Mouse (Mus musculus): ENCODE data around the gene Lrrc75a. TPM values are rescaled to one million over a fixed set of nuclear protein-coding genes. Genes with fewer than 3 reads are reported as not detected.

Lrrc75a gene
- polyA plus RNA-seq, 1 experiment from 2014 or later: 8.0 TPM

DNA sequence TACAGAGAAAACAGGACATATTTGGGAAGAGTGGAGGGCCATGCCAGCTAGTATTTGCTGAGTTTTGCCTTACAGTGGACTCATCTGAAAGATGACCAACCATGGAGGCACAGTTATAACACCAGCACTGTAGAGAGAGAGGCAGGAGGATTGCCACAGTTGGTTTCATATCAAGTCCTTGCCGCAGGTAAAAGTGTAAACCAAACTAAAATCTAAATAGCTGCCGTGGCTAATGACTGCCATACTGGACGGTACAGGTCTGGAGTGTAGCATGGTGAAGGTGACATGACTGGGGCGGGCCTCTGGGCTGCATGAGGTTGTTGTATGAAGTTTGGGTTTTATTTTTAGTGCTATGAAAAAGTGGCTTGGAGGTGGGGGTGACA is 73.6 kb downstream of the Lrrc75a start:
- H3K9ac ChIP-seq: no peak overlapping the region
- peaks cover 9% of the 10 kb centered on the region; the same call in 1 of the 2 replicates for H3K4me1 ChIP-seq
- H3K36me3 ChIP-seq (ENCODE audit: poor library complexity, severe bottlenecking): no peaks in the 10 kb centered on the region
- peaks cover 4% of the 10 kb centered on the region for H3K27me3 ChIP-seq
- H3K4me2 ChIP-seq: no peak overlapping the region
- no peak overlapping the region for H3K27ac ChIP-seq
- H3K9me3 ChIP-seq (replicated peaks): no peaks in the 10 kb centered on the region
- ATAC-seq: no peak
- WGBS: 86% methylated on average over 4 of the region's 4 CpGs
- H3K4me3 ChIP-seq: no peak overlapping the region

DNA sequence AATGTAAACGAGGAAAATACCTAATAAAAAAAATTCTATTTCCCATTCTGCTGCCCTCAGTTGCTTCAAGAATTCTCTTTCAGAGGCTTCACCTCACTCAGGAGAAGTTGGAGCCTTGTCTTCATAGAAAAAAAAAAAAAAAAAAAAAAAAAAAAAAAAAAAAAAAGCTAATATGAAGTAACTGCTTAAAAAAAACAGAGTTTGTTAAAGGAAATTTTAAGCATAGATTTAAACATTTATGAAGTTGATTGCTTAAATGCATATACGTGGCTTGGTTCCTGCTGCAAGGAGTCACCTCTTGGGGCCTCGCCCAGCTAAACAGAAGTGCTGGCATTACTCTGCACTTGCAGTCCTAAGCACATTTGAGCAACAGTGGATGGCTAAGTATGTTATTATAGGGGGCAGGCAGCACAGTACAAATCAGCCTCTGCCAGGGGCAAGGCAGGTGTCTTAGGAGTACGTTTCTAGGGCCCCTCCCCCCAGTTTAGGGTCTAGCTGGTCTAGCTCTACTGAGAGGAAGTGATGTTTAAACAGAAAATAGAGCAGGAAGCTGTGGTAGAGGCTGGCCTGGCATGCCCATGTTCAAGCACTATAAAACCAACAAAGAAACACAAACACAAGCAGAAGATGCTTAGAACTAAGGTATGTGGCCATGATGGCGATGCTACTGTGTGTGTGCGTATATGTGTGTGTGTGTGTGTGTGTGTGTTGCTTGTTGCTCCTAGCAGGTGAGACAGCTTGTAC is 74.2 kb downstream of the Lrrc75a start, which contains the start of gene Trpv2:
Trpv2 (plus strand) TSS at position 528 of the 744 bp plus-strand sequence.
- Histone ChIP-seq H3K27me3 (peaks cover 4% of the 10 kb centered on the region), H3K9ac (peak within 1 kb of the TSS; percentile 73; the same call in 1 of the 2 replicates), H3K9me3 (replicated peaks) (no peaks in the 10 kb centered on the region), H3K36me3 (ENCODE audit: poor library complexity, severe bottlenecking) (no peaks in the 10 kb centered on the region), H3K27ac (no peak within 1 kb of the TSS), H3K4me3 (peak within 1 kb of the TSS; percentile 55), H3K4me1 (peaks cover 9% of the 10 kb centered on the region; the same call in 1 of the 2 replicates), H3K4me2 (peak within 1 kb of the TSS; percentile 96)
- no peak for ATAC-seq
- WGBS: 77% methylated on average over 6 of the region's 6 CpGs

DNA sequence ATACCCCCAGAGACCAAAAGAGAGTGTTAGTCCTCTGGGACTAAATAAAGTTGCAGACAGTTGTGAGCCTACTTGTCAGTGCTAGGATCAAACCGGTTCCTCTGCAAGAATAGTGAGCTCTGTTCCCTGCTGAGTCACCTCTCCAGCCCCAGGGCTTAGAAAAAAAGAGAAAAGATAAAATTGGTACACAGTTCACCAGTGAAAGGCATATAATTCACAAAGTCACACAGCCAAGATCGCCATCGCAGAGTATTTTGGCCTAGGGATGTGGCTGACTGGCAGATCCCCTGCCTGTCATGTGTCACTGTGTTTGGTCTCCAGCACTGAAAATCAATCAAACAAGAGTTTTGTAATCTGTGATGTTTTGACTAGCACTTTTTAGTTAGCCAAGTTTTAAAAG is 80.0 kb downstream of the Lrrc75a start:
- no peak overlapping the region for H3K27ac ChIP-seq
- no peaks in the 10 kb centered on the region for H3K36me3 ChIP-seq (ENCODE audit: poor library complexity, severe bottlenecking)
- WGBS: 79% methylated on average over 3 of the region's 3 CpGs
- H3K9ac ChIP-seq: no peak overlapping the region
- no peak overlapping the region for H3K4me3 ChIP-seq
- no peak overlapping the region for H3K4me2 ChIP-seq
- no peaks in the 10 kb centered on the region for H3K27me3 ChIP-seq
- no peak for ATAC-seq
- no peaks in the 10 kb centered on the region for H3K9me3 ChIP-seq (replicated peaks)
- no peaks in the 10 kb centered on the region for H3K4me1 ChIP-seq

DNA sequence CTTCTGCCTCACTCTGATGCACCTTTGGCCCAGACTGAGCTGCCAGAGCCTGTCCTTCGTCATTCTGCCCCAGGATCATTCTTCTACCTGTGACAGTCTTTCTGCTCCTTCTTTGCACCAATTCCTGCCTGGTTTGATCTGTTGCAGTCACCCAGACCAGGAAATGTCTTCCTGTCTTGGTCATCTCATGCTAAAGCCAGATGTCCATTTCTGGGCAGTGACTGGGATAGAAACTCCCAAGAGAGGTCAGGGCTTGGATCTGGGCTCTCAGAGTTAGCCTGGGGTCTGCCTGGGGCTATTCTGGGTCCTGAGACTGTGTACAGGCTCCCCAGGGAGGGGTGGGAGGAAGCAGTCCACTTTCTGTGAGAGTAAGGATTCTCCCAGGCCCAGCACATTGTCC is 82.1 kb downstream of the Lrrc75a start:
- no peak overlapping the region for H3K4me2 ChIP-seq
- 64% methylated on average over 1 of the region's 1 CpGs for WGBS
- no peak for ATAC-seq

DNA sequence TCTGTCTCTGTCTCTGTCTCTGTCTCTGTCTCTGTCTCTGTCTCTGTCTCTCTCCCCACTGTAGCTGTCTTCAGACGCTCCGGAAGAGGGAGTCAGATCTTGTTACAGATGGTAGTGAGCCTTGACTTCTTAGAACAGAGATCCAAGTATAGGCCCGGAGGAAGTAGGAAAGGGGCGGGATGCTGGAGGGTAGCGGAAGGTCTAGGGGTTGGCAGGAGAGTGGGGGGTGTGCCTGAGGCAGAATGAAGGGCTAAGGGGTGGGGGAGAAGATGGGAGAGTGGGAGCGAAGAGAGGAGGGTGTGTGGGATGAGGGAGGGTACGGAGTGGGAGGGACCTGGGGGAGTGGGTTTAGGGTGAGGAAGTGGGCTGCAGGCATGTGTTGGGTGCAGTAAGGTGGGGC is 82.6 kb downstream of the Lrrc75a start:
- Histone ChIP-seq H3K4me3 (no peak overlapping the region), H3K9me3 (replicated peaks) (no peaks in the 10 kb centered on the region), H3K36me3 (ENCODE audit: poor library complexity, severe bottlenecking) (no peaks in the 10 kb centered on the region), H3K27ac (no peak overlapping the region), H3K9ac (no peak overlapping the region), H3K4me1 (no peaks in the 10 kb centered on the region), H3K27me3 (no peaks in the 10 kb centered on the region), H3K4me2 (no peak overlapping the region)
- 86% methylated on average over 6 of the region's 7 CpGs for WGBS
- ATAC-seq: no peak

More for the DNA sequence above, 82.1 kb downstream of the Lrrc75a start:
- Histone ChIP-seq H3K4me3 (no peak overlapping the region), H3K9ac (no peak overlapping the region), H3K9me3 (replicated peaks) (no peaks in the 10 kb centered on the region), H3K27me3 (no peaks in the 10 kb centered on the region), H3K4me1 (no peaks in the 10 kb centered on the region), H3K36me3 (ENCODE audit: poor library complexity, severe bottlenecking) (no peaks in the 10 kb centered on the region), H3K27ac (no peak overlapping the region)

DNA sequence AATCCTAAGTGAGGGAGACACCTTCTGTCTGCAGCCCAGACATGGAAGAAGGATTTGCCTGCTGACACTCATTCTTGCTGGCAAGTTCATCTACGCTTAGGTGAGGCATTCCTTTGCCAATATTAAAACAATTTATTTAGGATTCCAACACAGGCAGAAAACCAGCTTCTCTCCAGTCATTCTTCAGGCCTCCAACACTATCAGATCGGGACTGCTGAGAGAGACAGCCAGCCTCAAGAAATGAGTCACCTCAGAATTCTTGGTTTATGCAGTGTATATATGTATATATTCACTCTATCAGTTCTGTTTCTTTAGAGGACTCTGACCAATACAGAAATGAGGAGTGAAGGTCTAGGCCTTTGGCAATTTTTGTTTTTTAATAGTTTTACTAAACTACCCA is 84.7 kb downstream of the Lrrc75a start:
- no peak overlapping the region for H3K4me2 ChIP-seq
- no peak overlapping the region for H3K27ac ChIP-seq
- H3K27me3 ChIP-seq: no peaks in the 10 kb centered on the region
- no peaks in the 10 kb centered on the region for H3K9me3 ChIP-seq (replicated peaks)
- WGBS: 94% methylated on average over 2 of the region's 2 CpGs
- 0 out of 2 replicates have a peak, but pooled peaks cover 4% of the 10 kb centered on the region for H3K4me1 ChIP-seq
- no peaks in the 10 kb centered on the region for H3K36me3 ChIP-seq (ENCODE audit: poor library complexity, severe bottlenecking)
- no peak for ATAC-seq
- H3K9ac ChIP-seq: no peak overlapping the region
- no peak overlapping the region for H3K4me3 ChIP-seq

DNA sequence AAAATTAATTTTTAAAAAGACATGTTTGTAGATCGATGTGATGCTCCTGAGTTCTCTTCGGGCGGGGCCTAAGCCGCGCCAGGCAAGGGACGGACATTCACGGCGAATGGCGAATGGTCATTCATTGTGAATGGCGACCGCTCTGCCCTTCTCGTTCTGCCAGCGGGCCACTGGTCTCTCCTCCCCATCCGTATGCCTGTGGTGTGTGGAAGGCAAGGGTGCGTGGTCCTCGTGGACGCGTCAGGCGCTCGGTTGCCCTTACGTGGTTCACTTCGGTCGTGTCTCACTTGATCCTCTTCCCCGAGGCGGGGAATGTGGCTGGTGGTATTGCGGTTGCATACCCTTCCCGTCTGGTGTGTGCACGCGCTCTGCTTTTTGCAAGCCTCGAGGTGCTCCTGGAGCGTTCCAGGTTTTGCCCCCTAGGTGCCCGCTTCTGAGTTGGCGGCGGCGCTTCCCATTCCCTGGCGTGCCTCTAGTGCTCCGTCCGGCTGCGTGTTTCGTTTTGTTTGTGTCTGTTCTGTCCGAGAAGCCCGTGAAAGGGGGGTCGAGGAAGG is 87.8 kb downstream of the Lrrc75a start:
- Histone ChIP-seq H3K4me1 (peaks cover 5% of the 10 kb centered on the region), H3K4me3 (peak overlapping the region; percentile 32), H3K9ac (peak overlapping the region; percentile 48; the same call in 1 of the 2 replicates), H3K36me3 (ENCODE audit: poor library complexity, severe bottlenecking) (peaks cover 3% of the 10 kb centered on the region; the same call in 1 of the 2 replicates), H3K27ac (no peak overlapping the region), H3K27me3 (no peaks in the 10 kb centered on the region), H3K4me2 (peak overlapping the region; percentile 57), H3K9me3 (replicated peaks) (no peaks in the 10 kb centered on the region)
- no peak for ATAC-seq
- 34% methylated on average over 43 of the region's 43 CpGs for WGBS

DNA sequence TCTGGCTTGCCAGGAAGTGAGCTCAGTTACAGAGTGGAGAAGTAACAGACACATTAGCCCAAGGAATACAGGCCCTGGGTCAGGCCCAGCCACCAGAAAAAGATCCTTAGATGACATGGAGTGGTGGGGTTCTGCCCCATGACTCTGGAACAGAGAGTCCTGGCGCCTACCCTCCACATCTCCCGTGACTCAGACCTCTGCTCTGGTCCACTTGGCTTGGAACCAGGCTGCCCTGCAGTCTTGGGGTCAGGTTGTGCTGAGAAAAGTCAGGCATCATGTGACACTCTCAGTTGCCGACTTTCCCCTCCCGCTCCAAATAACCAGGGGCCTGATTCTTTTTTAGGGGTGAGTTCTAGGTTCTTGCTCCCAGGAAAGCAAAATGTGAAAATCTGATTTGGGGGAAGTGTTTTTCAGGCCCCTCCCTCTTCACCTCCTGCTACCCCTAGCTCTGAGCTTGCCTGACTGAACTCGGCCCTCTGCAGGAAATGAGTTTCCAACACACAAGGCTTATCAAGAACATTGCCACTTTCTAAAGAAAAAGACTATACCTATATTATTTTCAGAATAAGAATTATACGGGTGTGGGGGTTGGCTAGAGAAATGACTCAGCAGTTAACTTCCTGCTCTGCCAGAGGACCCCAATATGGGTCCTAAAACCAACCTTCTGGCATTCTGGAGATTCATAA is 89.2 kb downstream of the Lrrc75a start:
- no peak for ATAC-seq
- 77% methylated on average over 6 of the region's 6 CpGs for WGBS

DNA sequence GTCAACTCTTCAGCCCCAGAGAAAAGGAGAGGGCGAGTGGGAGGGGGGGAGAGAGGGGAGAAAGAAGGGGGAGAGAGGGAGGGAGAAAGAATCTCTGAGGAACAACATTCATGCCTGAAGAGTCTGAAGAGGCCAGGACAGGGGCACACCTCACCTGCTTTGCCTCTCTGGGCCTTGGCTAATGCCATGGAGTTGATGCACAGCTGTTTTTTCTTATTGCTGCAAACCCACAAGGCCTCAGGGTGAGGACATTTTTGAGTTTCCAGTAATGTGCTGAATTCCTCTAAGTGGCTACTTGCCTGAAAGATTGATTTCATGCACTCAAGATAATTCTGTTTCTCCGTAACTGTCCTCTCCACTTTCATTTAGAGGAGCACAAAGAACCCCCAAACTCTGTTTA is 90.2 kb downstream of the Lrrc75a start:
- no peaks in the 10 kb centered on the region for H3K27me3 ChIP-seq
- WGBS: 76% methylated on average over 2 of the region's 2 CpGs

More for the DNA sequence above, 89.2 kb downstream of the Lrrc75a start:
- H3K4me2 ChIP-seq: no peak overlapping the region
- H3K27ac ChIP-seq: no peak overlapping the region
- H3K4me3 ChIP-seq: no peak overlapping the region
- no peak overlapping the region for H3K9ac ChIP-seq
- no peaks in the 10 kb centered on the region for H3K9me3 ChIP-seq (replicated peaks)
- peaks cover 17% of the 10 kb centered on the region for H3K36me3 ChIP-seq (ENCODE audit: poor library complexity, severe bottlenecking)
- H3K4me1 ChIP-seq: peaks cover 20% of the 10 kb centered on the region
- H3K27me3 ChIP-seq: no peaks in the 10 kb centered on the region

DNA sequence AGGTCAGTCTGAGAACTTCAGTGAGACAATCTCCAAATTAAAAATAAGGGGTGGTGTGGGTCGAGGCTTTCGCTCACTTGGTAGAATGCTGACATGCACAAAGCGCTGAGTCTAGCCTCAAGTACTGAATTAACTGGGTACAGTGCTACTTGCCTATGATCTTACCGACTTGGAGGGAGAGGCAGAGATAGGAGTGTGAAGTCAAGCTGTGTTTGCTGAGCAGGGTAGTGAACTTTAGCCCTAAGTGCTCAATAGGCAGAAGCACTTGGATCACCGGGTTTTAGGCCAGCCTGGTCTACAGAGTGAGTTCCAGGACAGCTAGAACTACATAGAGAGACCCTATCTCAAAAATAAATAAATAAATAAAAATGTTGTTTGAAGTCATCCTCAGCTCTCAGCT is 91.1 kb downstream of the Lrrc75a start:
- whole genome bisulfite sequencing: 81% methylated on average over 5 of the region's 5 CpGs
- Histone ChIP-seq H3K9ac (no peak overlapping the region), H3K4me3 (no peak overlapping the region), H3K27me3 (no peaks in the 10 kb centered on the region), H3K9me3 (replicated peaks) (no peaks in the 10 kb centered on the region), H3K4me1 (peaks cover 29% of the 10 kb centered on the region), H3K27ac (no peak overlapping the region), H3K4me2 (no peak overlapping the region), H3K36me3 (ENCODE audit: poor library complexity, severe bottlenecking) (peaks cover 29% of the 10 kb centered on the region)
- ATAC-seq: no peak

More for the DNA sequence above, 90.2 kb downstream of the Lrrc75a start:
- H3K4me1 ChIP-seq: peaks cover 29% of the 10 kb centered on the region
- no peak for ATAC-seq
- H3K36me3 ChIP-seq (ENCODE audit: poor library complexity, severe bottlenecking): peaks cover 27% of the 10 kb centered on the region
- H3K9ac ChIP-seq: no peak overlapping the region
- H3K4me3 ChIP-seq: no peak overlapping the region
- H3K9me3 ChIP-seq (replicated peaks): no peaks in the 10 kb centered on the region
- H3K27ac ChIP-seq: no peak overlapping the region
- H3K4me2 ChIP-seq: no peak overlapping the region

DNA sequence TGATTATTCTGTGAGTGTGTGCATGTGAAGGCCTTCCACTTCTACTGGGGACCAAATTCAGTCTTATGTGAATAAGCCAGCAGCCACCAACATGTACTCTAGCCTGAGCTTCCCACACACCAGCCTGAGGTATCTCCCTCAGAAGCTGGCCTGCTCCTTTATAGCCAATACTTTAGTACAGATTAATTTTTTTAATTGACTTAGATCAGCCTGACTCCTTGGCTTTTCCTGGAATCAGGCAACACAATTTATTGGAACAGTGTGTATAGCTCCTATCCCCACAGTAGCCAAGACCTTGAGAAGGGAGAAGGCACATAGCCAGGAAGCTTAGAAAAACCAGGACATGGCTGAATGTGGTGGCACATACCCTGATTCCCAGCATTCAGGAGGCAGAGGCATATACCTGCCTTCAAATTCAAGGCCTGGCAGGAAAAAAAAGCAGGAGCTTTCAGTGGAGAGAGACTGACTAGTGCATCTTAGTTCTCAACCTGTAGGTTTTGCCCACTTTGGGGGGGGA is 92.4 kb downstream of the Lrrc75a start:
- Histone ChIP-seq H3K4me3 (no peak overlapping the region), H3K4me2 (peak overlapping the region; percentile 97)

DNA sequence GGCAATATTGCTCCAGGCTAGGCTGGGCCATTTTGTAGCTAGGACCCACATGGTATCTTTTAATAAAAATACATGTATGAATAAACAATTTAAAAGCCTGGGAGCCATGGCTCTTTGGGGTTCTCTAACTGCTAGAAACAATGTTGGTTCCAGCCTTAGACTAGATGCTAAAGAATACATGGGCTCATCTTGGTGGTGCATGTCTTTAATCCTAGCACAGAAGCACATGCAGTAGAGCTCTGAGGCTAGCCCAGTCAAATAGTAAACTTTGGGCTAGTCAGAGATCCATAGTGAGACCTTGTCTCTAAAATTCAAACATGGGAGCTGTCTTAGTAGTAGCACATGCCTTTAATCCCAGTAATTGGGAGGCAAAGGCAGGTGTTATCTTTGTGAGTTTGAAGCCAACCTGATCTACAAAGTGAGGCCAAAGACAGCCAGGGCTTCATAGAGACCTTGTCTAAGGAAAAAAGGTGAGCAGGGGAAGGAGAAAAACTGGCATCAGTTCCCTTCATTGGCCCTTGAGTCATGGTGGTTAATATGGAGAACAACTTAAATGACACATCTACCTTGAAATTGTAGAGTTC is 93.3 kb downstream of the Lrrc75a start:
- peak overlapping the region; percentile 97 for H3K4me2 ChIP-seq
- H3K4me3 ChIP-seq: peak overlapping the region; percentile 52
- H3K9me3 ChIP-seq (replicated peaks): no peaks in the 10 kb centered on the region
- no peak overlapping the region for H3K27ac ChIP-seq
- H3K4me1 ChIP-seq: peaks cover 27% of the 10 kb centered on the region
- H3K36me3 ChIP-seq (ENCODE audit: poor library complexity, severe bottlenecking): peaks cover 29% of the 10 kb centered on the region
- no peaks in the 10 kb centered on the region for H3K27me3 ChIP-seq
- ATAC-seq: no peak
- H3K9ac ChIP-seq: no peak overlapping the region

More for the DNA sequence above, 92.4 kb downstream of the Lrrc75a start:
- Histone ChIP-seq H3K36me3 (ENCODE audit: poor library complexity, severe bottlenecking) (peaks cover 29% of the 10 kb centered on the region), H3K4me1 (peaks cover 29% of the 10 kb centered on the region), H3K27ac (no peak overlapping the region), H3K9me3 (replicated peaks) (no peaks in the 10 kb centered on the region), H3K9ac (no peak overlapping the region), H3K27me3 (no peaks in the 10 kb centered on the region)
- no peak for ATAC-seq
